Mouse (Mus musculus) megakaryocyte progenitor cell, adult 5-6 weeks (primary cell): ENCODE results near the gene Trim65. TPM values are rescaled to one million over a fixed set of nuclear protein-coding genes. Genes with fewer than 3 reads are reported as not detected.

Experiments used
- ATAC-seq: replicated peaks from 2 replicates; pipeline ENCODE4 v1.8.0; 2016; ENCODE audit warnings: mild to moderate bottlenecking, moderate TSS enrichment, inconsistent platforms; ENCODE audit not compliant: poor library complexity
- total RNA-seq, 2 experiments: library from RNA; stranded (forward) in 1 of 2; stranded (reverse) in 1 of 2; fragments of 157-497, 149-512 nt in 1 of 2; fragments of 200-1000 nt in 1 of 2; gene quantifications; 2 replicates each; pipeline versions ENCODE4 v1.2.3 to v1.2.4; 2015 to 2017

The Trim65 gene
- total RNA-seq, 2 experiments from 2014 or later: 6.2 to 16.2 TPM

- ATAC-seq: no peak
Observed at GRCm38 (mm10) chr11:116074436-116074991, 56.4 kb downstream of the Trim65 start.

- no peak for ATAC-seq
Observed at GRCm38 (mm10) chr11:116072608-116073007, 58.3 kb downstream of the Trim65 start.

Other genes with a start within 250 kb of the Trim65 start
- 4.9 and 8.7 TPM in 2 replicates for gene Smim5, start 231.2 kb downstream of the Trim65 start, total RNA-seq (2015)
- gene Smim5, start 231.2 kb downstream of the Trim65 start, total RNA-seq (2017): 2.8 and 8.2 TPM in 2 replicates
- 0.57 and 1.0 TPM in 2 replicates for gene Smim6, start 219.1 kb downstream of the Trim65 start, total RNA-seq (2015)
- gene Smim6, start 219.1 kb downstream of the Trim65 start, total RNA-seq (2017): 0.37 and 1.2 TPM in 2 replicates
- gene Sap30bp, start 197.8 kb downstream of the Trim65 start, total RNA-seq (2015): 19.1 and 24.5 TPM in 2 replicates
- 155 and 199 TPM in 2 replicates for gene Sap30bp, start 197.8 kb downstream of the Trim65 start, total RNA-seq (2017)
- gene Recql5, start 197.7 kb downstream of the Trim65 start, total RNA-seq (2015): 12.3 and 23.3 TPM in 2 replicates
- 16.0 and 17.7 TPM in 2 replicates for gene Recql5, start 197.7 kb downstream of the Trim65 start, total RNA-seq (2017)
- 0.05 and 0.15 TPM in 2 replicates for gene Itgb4, start 156.4 kb downstream of the Trim65 start, total RNA-seq (2015)
- 0.17 TPM in 1 of 2 replicates, not detected in the other for gene Itgb4, start 156.4 kb downstream of the Trim65 start, total RNA-seq (2017)
- gene Galk1, start 118.4 kb downstream of the Trim65 start, total RNA-seq (2015): 29.4 and 29.8 TPM in 2 replicates
- gene Galk1, start 118.4 kb downstream of the Trim65 start, total RNA-seq (2017): 46.5 and 52.7 TPM in 2 replicates
- 714 and 817 TPM in 2 replicates for gene H3f3b, start 103.2 kb downstream of the Trim65 start, total RNA-seq (2015)
- 751 and 801 TPM in 2 replicates for gene H3f3b, start 103.2 kb downstream of the Trim65 start, total RNA-seq (2017)
- 13.7 and 15.3 TPM in 2 replicates for gene Unk, start 100.8 kb downstream of the Trim65 start, total RNA-seq (2015)
- 14.2 and 18.7 TPM in 2 replicates for gene Unk, start 100.8 kb downstream of the Trim65 start, total RNA-seq (2017)
- gene Unc13d, start 53.2 kb downstream of the Trim65 start, total RNA-seq (2015): 13.6 and 15.8 TPM in 2 replicates
- 15.5 and 26.1 TPM in 2 replicates for gene Unc13d, start 53.2 kb downstream of the Trim65 start, total RNA-seq (2017)
- gene Wbp2, start 44.1 kb downstream of the Trim65 start, total RNA-seq (2015): 42.4 and 56.5 TPM in 2 replicates
- 15.6 and 22.8 TPM in 2 replicates for gene Wbp2, start 44.1 kb downstream of the Trim65 start, total RNA-seq (2017)
- gene Trim47, start 3.9 kb downstream of the Trim65 start, total RNA-seq (2015): 0.59 and 1.9 TPM in 2 replicates
- 1.0 and 1.3 TPM in 2 replicates for gene Trim47, start 3.9 kb downstream of the Trim65 start, total RNA-seq (2017)
- 38.2 and 47.0 TPM in 2 replicates for gene Mrpl38, start 7.7 kb upstream of the Trim65 start, total RNA-seq (2015)
- gene Mrpl38, start 7.7 kb upstream of the Trim65 start, total RNA-seq (2017): 24.0 and 24.9 TPM in 2 replicates
- 9.6 and 10.0 TPM in 2 replicates for gene Fbf1, start 37.0 kb upstream of the Trim65 start, total RNA-seq (2015)
- 14.2 and 23.8 TPM in 2 replicates for gene Fbf1, start 37.0 kb upstream of the Trim65 start, total RNA-seq (2017)
- gene Ten1, start 67.7 kb upstream of the Trim65 start, total RNA-seq (2015): 63.8 and 66.9 TPM in 2 replicates
- gene Ten1, start 67.7 kb upstream of the Trim65 start, total RNA-seq (2017): 21.4 and 41.1 TPM in 2 replicates
- gene Acox1, start 67.9 kb upstream of the Trim65 start, total RNA-seq (2015): 16.2 and 17.0 TPM in 2 replicates
- gene Acox1, start 67.9 kb upstream of the Trim65 start, total RNA-seq (2017): 15.6 and 15.9 TPM in 2 replicates
- gene Evpl, start 106.9 kb upstream of the Trim65 start, total RNA-seq (2015): 0.05 and 0.24 TPM in 2 replicates
- 1.2 and 2.0 TPM in 2 replicates for gene Evpl, start 106.9 kb upstream of the Trim65 start, total RNA-seq (2017)
- 59.1 and 65.6 TPM in 2 replicates for gene Srp68, start 143.1 kb upstream of the Trim65 start, total RNA-seq (2015)
- gene Srp68, start 143.1 kb upstream of the Trim65 start, total RNA-seq (2017): 63.1 and 67.3 TPM in 2 replicates
- gene Galr2, start 149.8 kb upstream of the Trim65 start, total RNA-seq (2015): not detected in 2 replicates
- not detected in 2 replicates for gene Galr2, start 149.8 kb upstream of the Trim65 start, total RNA-seq (2017)
- gene Exoc7, start 176.1 kb upstream of the Trim65 start, total RNA-seq (2015): 29.1 and 44.3 TPM in 2 replicates
- gene Exoc7, start 176.1 kb upstream of the Trim65 start, total RNA-seq (2017): 21.7 and 22.1 TPM in 2 replicates
- not detected in 2 replicates for gene Foxj1, start 204.3 kb upstream of the Trim65 start, total RNA-seq (2015)
- gene Foxj1, start 204.3 kb upstream of the Trim65 start, total RNA-seq (2017): not detected in 2 replicates